Mouse (Mus musculus): ENCODE results near the gene Cyp2a22. TPM values are rescaled to one million over a fixed set of nuclear protein-coding genes. Genes with fewer than 3 reads are reported as not detected.
"Not testable (repeated sequence)": the region's sequence is repeated elsewhere in the genome, so short reads cannot be mapped to it uniquely, and the experiment has no call there.

The Cyp2a22 gene
- total RNA-seq (2012; rRNA removed): not detected in 2 replicates
- total RNA-seq (2014; rRNA removed): not detected in 2 replicates
- not detected in 2 replicates for polyA plus RNA-seq (2012; ENCODE audit: insufficient read length, low read depth)

- TF ChIP-seq ZNF384 (IDR thresholded peaks at IDR 0.05; ENCODE audit: low read depth, low read length) (no peak), USF2 (conservative IDR thresholded peaks at IDR 0.05; ENCODE audit: low read depth, low read length) (no peak), POLR2AphosphoS2 (IDR thresholded peaks at IDR 0.05; ENCODE audit: low read depth, low read length) (no peak), NRF1 (IDR thresholded peaks at IDR 0.05; ENCODE audit: low read depth, low read length) (no peak), JUN (IDR thresholded peaks at IDR 0.05; ENCODE audit: insufficient read depth, low read depth, low read length) (no peak), ZKSCAN1 (IDR thresholded peaks at IDR 0.05; ENCODE audit: borderline replicate concordance, low read depth, low read length) (no peak), GABPA (IDR thresholded peaks at IDR 0.05; ENCODE audit: insufficient replicate concordance, low read depth, low read length) (no peak), KAT2A (IDR thresholded peaks at IDR 0.05; ENCODE audit: insufficient replicate concordance, low read length) (no peak)
- Histone ChIP-seq H3K36me3 (replicated peaks in 1 of 2; ENCODE audit: control insufficient read depth in 1 of 2, insufficient read depth in 1 of 2, low read length in 1 of 2) (no peaks in the 10 kb centered on the region), H3K4me2 (ENCODE audit: insufficient read depth, low read depth, poor library complexity, severe bottlenecking) (no peak within 1 kb of the TSS), H3K79me2 (replicated peaks; ENCODE audit: control insufficient read depth, extremely low read depth, insufficient read depth, poor library complexity, severe bottlenecking) (no peaks in the 10 kb centered on the region), H3K9me3 (replicated peaks; ENCODE audit: low read length) (no peaks in the 10 kb centered on the region), H3K4me1 (ENCODE audit: control insufficient read depth in 1 of 2, insufficient read depth in 2 of 2) (no peaks in the 10 kb centered on the region), H3K9ac (ENCODE audit: insufficient read depth, low read depth) (no peak within 1 kb of the TSS), H3K27me3 (replicated peaks) (peaks cover 17% of the 10 kb centered on the region), H3K4me3 (replicated peaks in 1 of 3; ENCODE audit: low read depth in 2 of 3, low read length in 2 of 3, poor library complexity in 1 of 3) (no peak within 1 kb of the TSS), H3K27ac (ENCODE audit: insufficient read depth, low read depth) (no peak within 1 kb of the TSS)
- DNase-seq (ENCODE audit: extremely low read depth): no peak
- in situ Hi-C loops (cut with MboI; ENCODE audit: low pct_ligation_motif_present, low pct_unique_long_range_greater_than_20kb, low sequenced_read_pairs): no loop called here
- dilution Hi-C loops (cut with MboI; ENCODE audit: extremely low pct_ligation_motif_present, extremely low pct_unique_long_range_greater_than_20kb, low sequenced_read_pairs): no loop called here
These were observed at the start of gene Cyp2a22 for GRCm38 (mm10) chr7:26939262-26939661. Cyp2a22 (minus strand) TSS chr7:26939384.

- in situ Hi-C loops (cut with MboI; ENCODE audit: low pct_ligation_motif_present, low pct_unique_long_range_greater_than_20kb, low sequenced_read_pairs); H3K79me2 ChIP-seq (replicated peaks; ENCODE audit: control insufficient read depth, extremely low read depth, insufficient read depth, poor library complexity, severe bottlenecking); DNase-seq (ENCODE audit: extremely low read depth); H3K4me3 ChIP-seq (replicated peaks in 1 of 3; ENCODE audit: low read depth in 2 of 3, low read length in 2 of 3, poor library complexity in 1 of 3); dilution Hi-C loops (cut with MboI; ENCODE audit: extremely low pct_ligation_motif_present, extremely low pct_unique_long_range_greater_than_20kb, low sequenced_read_pairs); H3K4me1 ChIP-seq (ENCODE audit: control insufficient read depth in 1 of 2, insufficient read depth in 2 of 2); H3K9ac ChIP-seq (ENCODE audit: insufficient read depth, low read depth); H3K27ac ChIP-seq (ENCODE audit: insufficient read depth, low read depth); H3K36me3 ChIP-seq (replicated peaks in 1 of 2; ENCODE audit: control insufficient read depth in 1 of 2, insufficient read depth in 1 of 2, low read length in 1 of 2); H3K9me3 ChIP-seq (replicated peaks; ENCODE audit: low read length); H3K4me2 ChIP-seq (ENCODE audit: insufficient read depth, low read depth, poor library complexity, severe bottlenecking): not testable (repeated sequence)
- peaks cover 13% of the 10 kb centered on the region for H3K27me3 ChIP-seq (replicated peaks)
These were observed 44.0 kb upstream of the Cyp2a22 start for GRCm38 (mm10) chr7:26983151-26983550.

- Histone ChIP-seq H3K9me3 (replicated peaks; ENCODE audit: low read length) (no peaks in the 10 kb centered on the region), H3K4me1 (ENCODE audit: control insufficient read depth in 1 of 2, insufficient read depth in 2 of 2) (no peaks in the 10 kb centered on the region), H3K27me3 (replicated peaks) (peaks cover 13% of the 10 kb centered on the region), H3K4me2 (ENCODE audit: insufficient read depth, low read depth, poor library complexity, severe bottlenecking) (no peak overlapping the region), H3K36me3 (replicated peaks in 1 of 2; ENCODE audit: control insufficient read depth in 1 of 2, insufficient read depth in 1 of 2, low read length in 1 of 2) (no peaks in the 10 kb centered on the region), H3K79me2 (replicated peaks; ENCODE audit: control insufficient read depth, extremely low read depth, insufficient read depth, poor library complexity, severe bottlenecking) (no peaks in the 10 kb centered on the region), H3K27ac (ENCODE audit: insufficient read depth, low read depth) (no peak overlapping the region), H3K9ac (ENCODE audit: insufficient read depth, low read depth) (no peak overlapping the region), H3K4me3 (replicated peaks in 1 of 3; ENCODE audit: low read depth in 2 of 3, low read length in 2 of 3, poor library complexity in 1 of 3) (no peak overlapping the region)
- dilution Hi-C loops (cut with MboI; ENCODE audit: extremely low pct_ligation_motif_present, extremely low pct_unique_long_range_greater_than_20kb, low sequenced_read_pairs): no loop called here
- in situ Hi-C loops (cut with MboI; ENCODE audit: low pct_ligation_motif_present, low pct_unique_long_range_greater_than_20kb, low sequenced_read_pairs): no loop called here
- TF ChIP-seq MXI1 (IDR thresholded peaks at IDR 0.05; ENCODE audit: low read depth, low read length) (no peak), NELFE (IDR thresholded peaks at IDR 0.05; ENCODE audit: low read depth, low read length) (no peak), KAT2A (IDR thresholded peaks at IDR 0.05; ENCODE audit: insufficient replicate concordance, low read length) (no peak), NRF1 (IDR thresholded peaks at IDR 0.05; ENCODE audit: low read depth, low read length) (no peak)
- no peak for DNase-seq (ENCODE audit: extremely low read depth)
These were observed 43.4 kb upstream of the Cyp2a22 start for GRCm38 (mm10) chr7:26982551-26982950.

GRCm38 (mm10) chr7:26981937-26982336 lies 42.8 kb upstream of the Cyp2a22 start:
- H3K4me3 ChIP-seq (replicated peaks in 1 of 3; ENCODE audit: low read depth in 2 of 3, low read length in 2 of 3, poor library complexity in 1 of 3); dilution Hi-C loops (cut with MboI; ENCODE audit: extremely low pct_ligation_motif_present, extremely low pct_unique_long_range_greater_than_20kb, low sequenced_read_pairs); H3K4me1 ChIP-seq (ENCODE audit: control insufficient read depth in 1 of 2, insufficient read depth in 2 of 2); H3K4me2 ChIP-seq (ENCODE audit: insufficient read depth, low read depth, poor library complexity, severe bottlenecking); DNase-seq (ENCODE audit: extremely low read depth); in situ Hi-C loops (cut with MboI; ENCODE audit: low pct_ligation_motif_present, low pct_unique_long_range_greater_than_20kb, low sequenced_read_pairs); H3K36me3 ChIP-seq (replicated peaks in 1 of 2; ENCODE audit: control insufficient read depth in 1 of 2, insufficient read depth in 1 of 2, low read length in 1 of 2); H3K9ac ChIP-seq (ENCODE audit: insufficient read depth, low read depth); H3K79me2 ChIP-seq (replicated peaks; ENCODE audit: control insufficient read depth, extremely low read depth, insufficient read depth, poor library complexity, severe bottlenecking); H3K9me3 ChIP-seq (replicated peaks; ENCODE audit: low read length); H3K27ac ChIP-seq (ENCODE audit: insufficient read depth, low read depth): not testable (repeated sequence)
- H3K27me3 ChIP-seq (replicated peaks): peaks cover 13% of the 10 kb centered on the region

GRCm38 (mm10) chr7:26981464-26981863 lies 42.3 kb upstream of the Cyp2a22 start:
- H3K4me2 ChIP-seq (ENCODE audit: insufficient read depth, low read depth, poor library complexity, severe bottlenecking); H3K36me3 ChIP-seq (replicated peaks in 1 of 2; ENCODE audit: control insufficient read depth in 1 of 2, insufficient read depth in 1 of 2, low read length in 1 of 2); H3K27ac ChIP-seq (ENCODE audit: insufficient read depth, low read depth); H3K4me1 ChIP-seq (ENCODE audit: control insufficient read depth in 1 of 2, insufficient read depth in 2 of 2); dilution Hi-C loops (cut with MboI; ENCODE audit: extremely low pct_ligation_motif_present, extremely low pct_unique_long_range_greater_than_20kb, low sequenced_read_pairs); in situ Hi-C loops (cut with MboI; ENCODE audit: low pct_ligation_motif_present, low pct_unique_long_range_greater_than_20kb, low sequenced_read_pairs); H3K9ac ChIP-seq (ENCODE audit: insufficient read depth, low read depth); H3K9me3 ChIP-seq (replicated peaks; ENCODE audit: low read length); H3K79me2 ChIP-seq (replicated peaks; ENCODE audit: control insufficient read depth, extremely low read depth, insufficient read depth, poor library complexity, severe bottlenecking); H3K4me3 ChIP-seq (replicated peaks in 1 of 3; ENCODE audit: low read depth in 2 of 3, low read length in 2 of 3, poor library complexity in 1 of 3); DNase-seq (ENCODE audit: extremely low read depth): not testable (repeated sequence)
- peaks cover 13% of the 10 kb centered on the region for H3K27me3 ChIP-seq (replicated peaks)

Measured in CH12.LX (cell line).